Mouse (Mus musculus) lung, postnatal 0 days (tissue): ENCODE results near the gene Corin.

ENCODE experiments used
- CTCF ChIP-seq: IDR thresholded peaks from 2 replicates; pipeline ENCODE4 v1.5.1; 2016; ENCODE audit warnings: antibody characterized with exemption, mild to moderate bottlenecking
- EP300 ChIP-seq: IDR thresholded peaks from 2 replicates; pipeline ENCODE4 v1.6.1; 2016; ENCODE audit warnings: antibody characterized with exemption, mild to moderate bottlenecking, control low read depth

DNA sequence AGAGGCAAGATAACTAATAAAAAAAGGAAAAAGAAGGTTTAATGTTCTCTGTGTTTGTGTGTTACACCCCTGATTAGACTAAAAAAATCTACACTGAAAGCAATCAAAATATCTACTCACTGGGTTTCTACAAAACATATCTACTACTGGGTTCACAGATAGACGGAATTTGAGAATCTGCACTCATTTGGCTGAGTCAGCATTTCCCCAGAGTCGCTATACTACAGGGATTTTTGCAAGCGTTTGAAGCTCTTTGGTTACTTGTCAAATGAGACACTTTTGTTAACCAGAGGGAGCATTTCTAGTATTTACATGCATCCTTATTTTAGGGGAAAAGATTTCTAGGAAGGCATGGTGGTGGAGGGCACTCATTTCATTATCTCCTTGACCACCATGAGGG is 136.3 kb downstream of the Corin start:
- no peak for TF ChIP-seq EP300
- TF ChIP-seq CTCF, result no peak
